Mouse (Mus musculus): ENCODE data around the gene Sh3gl3.

- TF ChIP-seq TAL1 (IDR thresholded peaks at IDR 0.05; ENCODE audit: low read length) (no peak), GATA1 (IDR thresholded peaks at IDR 0.05; ENCODE audit: low read length) (no peak)
These were observed at the start of gene Sh3gl3 for GRCm38 (mm10) chr7:82173540-82173939.

All from erythroblast, embryonic 14.5 days (primary cell).